Mouse (Mus musculus): ENCODE measurements around the gene Ppp2r3c.

- no peak for TF ChIP-seq CTCF (IDR thresholded peaks at IDR 0.05; ENCODE audit: low read depth)
- TF ChIP-seq EP300 (IDR thresholded peaks at IDR 0.05; ENCODE audit: low read depth) = no peak
These were observed 22.9 kb upstream of the Ppp2r3c start for GRCm38 (mm10) chr12:55325702-55326101.
